Mouse (Mus musculus): ENCODE results near the gene Mrgprh. TPM values are rescaled to one million over a fixed set of nuclear protein-coding genes. Genes with fewer than 3 reads are reported as not detected.
"Not testable (repeated sequence)": the region's sequence is repeated elsewhere in the genome, so short reads cannot be mapped to it uniquely, and the experiment has no call there.

The Mrgprh gene
- polyA plus RNA-seq, 1 experiment, result not detected

- Histone ChIP-seq H3K4me3 (ENCODE audit: insufficient read depth, low read length) (no peak overlapping the region), H3K4me1 (ENCODE audit: control insufficient read depth, insufficient read depth, low read length) (no peaks in the 10 kb centered on the region), H3K27ac (ENCODE audit: insufficient read depth, low read length) (no peak overlapping the region)
- TF ChIP-seq CTCF (IDR thresholded peaks at IDR 0.05; ENCODE audit: borderline replicate concordance, insufficient read depth, low read length) (no peak), POLR2A (IDR thresholded peaks at IDR 0.05; ENCODE audit: low read depth, low read length) (no peak)
Observed at GRCm38 (mm10) chr17:12891054-12891453, 15.2 kb downstream of the Mrgprh start.

- no peak overlapping the region for H3K4me3 ChIP-seq (ENCODE audit: insufficient read depth, low read length)
- TF ChIP-seq POLR2A (IDR thresholded peaks at IDR 0.05; ENCODE audit: low read depth, low read length) (no peak), CTCF (IDR thresholded peaks at IDR 0.05; ENCODE audit: borderline replicate concordance, insufficient read depth, low read length) (no peak)
- no peak overlapping the region for H3K27ac ChIP-seq (ENCODE audit: insufficient read depth, low read length)
- H3K4me1 ChIP-seq (ENCODE audit: control insufficient read depth, insufficient read depth, low read length), result no peaks in the 10 kb centered on the region
Observed at GRCm38 (mm10) chr17:12892033-12892432, 16.2 kb downstream of the Mrgprh start.

GRCm38 (mm10) chr17:12897674-12898073 lies 21.8 kb downstream of the Mrgprh start:
- Histone ChIP-seq H3K4me3 (ENCODE audit: insufficient read depth, low read length) (no peak overlapping the region), H3K27ac (ENCODE audit: insufficient read depth, low read length) (no peak overlapping the region), H3K4me1 (ENCODE audit: control insufficient read depth, insufficient read depth, low read length) (no peaks in the 10 kb centered on the region)
- TF ChIP-seq POLR2A (IDR thresholded peaks at IDR 0.05; ENCODE audit: low read depth, low read length) (no peak), CTCF (IDR thresholded peaks at IDR 0.05; ENCODE audit: borderline replicate concordance, insufficient read depth, low read length) (no peak)

- H3K4me3 ChIP-seq (ENCODE audit: insufficient read depth, low read length), result not testable (repeated sequence)
Observed at GRCm38 (mm10) chr17:12898607-12899006, 22.8 kb downstream of the Mrgprh start.

GRCm38 (mm10) chr17:12902291-12902690 lies 26.5 kb downstream of the Mrgprh start:
- Histone ChIP-seq H3K4me1 (ENCODE audit: control insufficient read depth, insufficient read depth, low read length) (no peaks in the 10 kb centered on the region), H3K4me3 (ENCODE audit: insufficient read depth, low read length) (no peak overlapping the region), H3K27ac (ENCODE audit: insufficient read depth, low read length) (no peak overlapping the region)
- TF ChIP-seq CTCF (IDR thresholded peaks at IDR 0.05; ENCODE audit: borderline replicate concordance, insufficient read depth, low read length) (no peak), POLR2A (IDR thresholded peaks at IDR 0.05; ENCODE audit: low read depth, low read length) (no peak)

More at GRCm38 (mm10) chr17:12898607-12899006, 22.8 kb downstream of the Mrgprh start:
- H3K4me1 ChIP-seq (ENCODE audit: control insufficient read depth, insufficient read depth, low read length); H3K27ac ChIP-seq (ENCODE audit: insufficient read depth, low read length): not testable (repeated sequence)

- Histone ChIP-seq H3K4me1 (ENCODE audit: control insufficient read depth, insufficient read depth, low read length) (no peaks in the 10 kb centered on the region), H3K4me3 (ENCODE audit: insufficient read depth, low read length) (no peak overlapping the region), H3K27ac (ENCODE audit: insufficient read depth, low read length) (no peak overlapping the region)
- no peak for TF ChIP-seq POLR2A (IDR thresholded peaks at IDR 0.05; ENCODE audit: low read depth, low read length)
- no peak for TF ChIP-seq CTCF (IDR thresholded peaks at IDR 0.05; ENCODE audit: borderline replicate concordance, insufficient read depth, low read length)
Observed at GRCm38 (mm10) chr17:12903372-12904333, 27.8 kb downstream of the Mrgprh start.

GRCm38 (mm10) chr17:12904349-12904748 lies 28.5 kb downstream of the Mrgprh start:
- Histone ChIP-seq H3K4me3 (ENCODE audit: insufficient read depth, low read length) (no peak overlapping the region), H3K4me1 (ENCODE audit: control insufficient read depth, insufficient read depth, low read length) (no peaks in the 10 kb centered on the region), H3K27ac (ENCODE audit: insufficient read depth, low read length) (no peak overlapping the region)
- TF ChIP-seq POLR2A (IDR thresholded peaks at IDR 0.05; ENCODE audit: low read depth, low read length) (no peak), CTCF (IDR thresholded peaks at IDR 0.05; ENCODE audit: borderline replicate concordance, insufficient read depth, low read length) (no peak)

GRCm38 (mm10) chr17:12905810-12906209 lies 30.0 kb downstream of the Mrgprh start:
- no peaks in the 10 kb centered on the region for H3K4me1 ChIP-seq (ENCODE audit: control insufficient read depth, insufficient read depth, low read length)
- H3K4me3 ChIP-seq (ENCODE audit: insufficient read depth, low read length), result no peak overlapping the region
- TF ChIP-seq CTCF (IDR thresholded peaks at IDR 0.05; ENCODE audit: borderline replicate concordance, insufficient read depth, low read length), result no peak
- TF ChIP-seq POLR2A (IDR thresholded peaks at IDR 0.05; ENCODE audit: low read depth, low read length), result no peak
- no peak overlapping the region for H3K27ac ChIP-seq (ENCODE audit: insufficient read depth, low read length)

GRCm38 (mm10) chr17:12906436-12906835 lies 30.6 kb downstream of the Mrgprh start:
- no peaks in the 10 kb centered on the region for H3K4me1 ChIP-seq (ENCODE audit: control insufficient read depth, insufficient read depth, low read length)
- TF ChIP-seq POLR2A (IDR thresholded peaks at IDR 0.05; ENCODE audit: low read depth, low read length) (no peak), CTCF (IDR thresholded peaks at IDR 0.05; ENCODE audit: borderline replicate concordance, insufficient read depth, low read length) (no peak)
- H3K27ac ChIP-seq (ENCODE audit: insufficient read depth, low read length), result no peak overlapping the region
- no peak overlapping the region for H3K4me3 ChIP-seq (ENCODE audit: insufficient read depth, low read length)

Data from embryonic fibroblast, embryonic 13.5 days (primary cell).